Mouse (Mus musculus): ENCODE data around the gene Mpzl1. TPM values are rescaled to one million over a fixed set of nuclear protein-coding genes. Genes with fewer than 3 reads are reported as not detected.

The Mpzl1 gene
- polyA plus RNA-seq (2015; fragmentation: Illumina TruSeq; extraction: RNeasy Lipid Tissue Mini Kit (QIAGEN cat#74804); ENCODE audit: insufficient read depth, low replicate concordance), result 30.3 TPM

DNA sequence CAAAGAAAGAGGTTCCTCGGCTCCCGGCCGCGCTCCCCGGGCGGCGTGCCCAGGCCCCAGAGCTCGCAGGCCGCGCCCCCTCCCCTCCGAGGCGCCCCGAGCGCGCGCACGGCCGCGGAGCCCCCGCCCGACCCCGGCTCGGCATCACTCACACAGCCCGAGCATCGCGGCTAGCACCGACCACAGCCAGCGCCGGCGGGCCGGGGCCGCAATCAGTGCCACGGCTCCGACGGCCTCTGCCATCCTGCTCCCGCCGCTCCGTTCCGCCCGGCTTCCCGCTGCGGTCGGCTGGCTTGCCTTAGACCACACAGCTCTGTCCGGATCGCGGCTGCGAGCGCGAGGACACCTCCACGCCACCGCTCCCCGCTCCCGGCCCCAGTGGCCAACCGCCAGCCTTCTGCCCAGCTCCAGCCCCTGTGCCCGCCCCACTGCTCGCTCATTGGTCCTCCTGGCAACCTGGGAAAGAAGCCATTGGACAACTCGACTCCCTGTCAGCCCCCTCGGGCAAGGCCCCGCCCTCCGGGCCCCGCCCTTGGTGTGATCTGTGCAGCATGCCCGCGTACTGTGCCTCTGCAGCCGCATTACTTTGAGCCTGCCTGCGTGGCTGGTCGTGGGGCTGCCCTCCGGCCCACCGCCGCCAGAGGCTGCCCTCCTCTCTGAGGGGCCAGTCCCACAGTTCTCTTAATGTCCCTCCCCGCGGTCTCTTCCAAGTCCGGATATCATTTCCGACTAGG is at the start of gene Mpzl1:
TSS of gene Mpzl1 (minus strand) at position 388 of the 734 bp plus-strand sequence.

Other genes with a start within 250 kb of the Mpzl1 start
- 35.5 TPM for gene Dcaf6, start 174.1 kb downstream of the Mpzl1 start, polyA plus RNA-seq (2015; fragmentation: Illumina TruSeq; extraction: RNeasy Lipid Tissue Mini Kit (QIAGEN cat#74804); ENCODE audit: insufficient read depth, low replicate concordance)
- 101 TPM for gene Mpc2, start 173.9 kb downstream of the Mpzl1 start, polyA plus RNA-seq (2015; fragmentation: Illumina TruSeq; extraction: RNeasy Lipid Tissue Mini Kit (QIAGEN cat#74804); ENCODE audit: insufficient read depth, low replicate concordance)
- gene Adcy10, start 149.4 kb downstream of the Mpzl1 start, polyA plus RNA-seq (2015; fragmentation: Illumina TruSeq; extraction: RNeasy Lipid Tissue Mini Kit (QIAGEN cat#74804); ENCODE audit: insufficient read depth, low replicate concordance), result not detected
- 197 TPM for gene Rcsd1, start 75.2 kb upstream of the Mpzl1 start, polyA plus RNA-seq (2015; fragmentation: Illumina TruSeq; extraction: RNeasy Lipid Tissue Mini Kit (QIAGEN cat#74804); ENCODE audit: insufficient read depth, low replicate concordance)
- 279 TPM for gene Creg1, start 129.2 kb upstream of the Mpzl1 start, polyA plus RNA-seq (2015; fragmentation: Illumina TruSeq; extraction: RNeasy Lipid Tissue Mini Kit (QIAGEN cat#74804); ENCODE audit: insufficient read depth, low replicate concordance)
- 59.6 TPM for gene Cd247, start 154.1 kb upstream of the Mpzl1 start, polyA plus RNA-seq (2015; fragmentation: Illumina TruSeq; extraction: RNeasy Lipid Tissue Mini Kit (QIAGEN cat#74804); ENCODE audit: insufficient read depth, low replicate concordance)